In the genomic region with DNA sequence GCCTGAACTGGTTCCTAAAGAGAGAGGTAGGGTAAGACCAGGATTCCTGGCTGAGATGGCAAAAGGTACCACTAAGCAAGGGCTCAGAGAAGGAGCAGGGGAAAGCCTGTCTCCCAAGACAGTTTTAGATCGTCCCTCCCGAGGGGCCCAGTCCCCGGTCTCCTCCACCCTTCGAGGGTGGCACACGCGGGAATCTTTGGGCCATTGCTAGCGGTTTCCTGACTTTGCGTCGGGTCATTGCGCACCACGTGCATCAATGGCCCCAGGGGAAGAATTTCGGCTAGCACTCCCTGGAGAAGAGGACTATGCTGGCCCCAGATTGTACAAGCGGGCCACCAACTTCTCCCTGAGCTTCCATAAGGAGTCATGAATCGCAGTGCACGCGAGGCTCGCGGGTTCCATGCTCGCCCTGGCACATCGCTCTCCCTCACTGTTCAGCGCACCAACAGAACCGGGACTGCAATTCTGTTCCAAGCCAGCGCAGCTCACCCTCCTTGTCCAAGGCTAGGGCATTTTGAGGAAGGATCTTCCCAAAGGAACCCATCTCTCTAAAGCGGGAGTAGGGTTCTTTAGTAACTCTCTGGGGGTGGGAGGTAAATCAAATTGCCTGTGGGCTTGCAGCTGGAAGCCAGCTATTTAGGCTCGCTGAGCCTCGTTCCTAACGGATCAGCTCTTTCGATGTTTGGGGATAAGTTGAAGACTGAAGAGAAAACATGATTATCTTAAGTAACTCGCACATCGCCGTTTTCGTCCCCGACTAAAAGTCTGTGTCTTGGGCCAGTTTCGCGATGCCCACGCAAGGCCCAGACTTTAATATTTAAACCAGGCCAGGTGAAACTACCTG, we compare ENCODE assay signal across 8 mouse cellular contexts.
A peak's percentile ranks its signal among the peaks of the same experiment; 100 is the strongest.
DNase-seq lines count a peak whose midpoint lies in the region; ATAC-seq and TF ChIP-seq lines count a peak whose summit lies in the region.

No protein-coding gene starts in this region.

- H3K4me2 ChIP-seq in lung, embryonic 14.5 days, result peak overlapping the region; percentile 84
- H3K4me2 ChIP-seq in heart, embryonic 14.5 days (ENCODE audit: low read length), result peak overlapping the region; percentile 98
- H3K4me2 ChIP-seq in neural tube, embryonic 15.5 days, result peak overlapping the region; percentile 70

- no peak for TF ChIP-seq CTCF in lung, embryonic 14.5 days (IDR thresholded peaks at IDR 0.05; ENCODE audit: low read depth)

- no peaks in the 10 kb centered on the region for H3K9me3 ChIP-seq in lung, embryonic 14.5 days (ENCODE audit: low read depth, low read length)
- H3K9me3 ChIP-seq in heart, embryonic 14.5 days (ENCODE audit: control insufficient read depth, low read length), result no peaks in the 10 kb centered on the region
- H3K9me3 ChIP-seq in neural tube, embryonic 15.5 days (replicated peaks), result no peaks in the 10 kb centered on the region

- H3K4me1 ChIP-seq in lung, embryonic 14.5 days (ENCODE audit: insufficient read depth), result peaks cover 24% of the 10 kb centered on the region
- peaks cover 57 to 80% of the 10 kb centered on the region in 2 experiments for H3K4me1 ChIP-seq in heart, embryonic 14.5 days (ENCODE audit: control insufficient read depth in 2 of 2, insufficient read depth in 2 of 2, low read length in 2 of 2)
- H3K4me1 ChIP-seq in neural tube, embryonic 15.5 days, result peaks cover 61% of the 10 kb centered on the region

- H3K27me3 ChIP-seq in lung, embryonic 14.5 days (ENCODE audit: insufficient read depth, low read length), result peaks cover 5% of the 10 kb centered on the region; the same call in 1 of the 2 replicates
- no peaks in the 10 kb centered on the region for H3K27me3 ChIP-seq in heart, embryonic 14.5 days (ENCODE audit: control insufficient read depth, insufficient read depth, low read length)
- H3K27me3 ChIP-seq in neural tube, embryonic 15.5 days (replicated peaks), result peaks cover 28% of the 10 kb centered on the region

- H3K9ac ChIP-seq in lung, embryonic 14.5 days, result peak overlapping the region; percentile 65
- H3K9ac ChIP-seq in heart, embryonic 14.5 days (ENCODE audit: low read length), result peak overlapping the region; percentile 84
- peak overlapping the region; percentile 37 for H3K9ac ChIP-seq in neural tube, embryonic 15.5 days (replicated peaks)

- DNase-seq in lung, embryonic 14.5 days, result peak; percentile 66
- DNase-seq in lung, postnatal 36 days, result no peak
- DNase-seq in cerebellum, postnatal 14 days, result peak; percentile 68 to 75
- DNase-seq in layer of hippocampus, postnatal 14 days (ENCODE audit: low spot score in 2 of 2), result peak; percentile 48 to 74
- no peak for DNase-seq in testis, postnatal 14 days (ENCODE audit: low spot score)

- H3K27ac ChIP-seq in lung, embryonic 14.5 days (ENCODE audit: low read depth), result peak overlapping the region; percentile 51
- H3K27ac ChIP-seq in heart, embryonic 14.5 days (replicated peaks in 1 of 2; ENCODE audit: control insufficient read depth in 1 of 2, insufficient read depth in 1 of 2, low read depth in 2 of 2, low read length in 2 of 2), result peak overlapping the region; percentile 66 to 75
- H3K27ac ChIP-seq in neural tube, embryonic 15.5 days (replicated peaks), result peak overlapping the region; percentile 66

- ATAC-seq in lung, embryonic 14.5 days (ENCODE audit: insufficient read depth), result no peak
- no peak for ATAC-seq in heart, embryonic 14.5 days (ENCODE audit: insufficient number of reproducible peaks, insufficient read depth, low FRiP score, low read depth)
- no peak for ATAC-seq in neural tube, embryonic 15.5 days (ENCODE audit: low FRiP score)
- no peak for ATAC-seq in erythroblast, adult 5-6 weeks (replicated peaks; ENCODE audit: low FRiP score, poor library complexity, severe bottlenecking)

- peak overlapping the region; percentile 39 for H3K4me3 ChIP-seq in lung, embryonic 14.5 days (ENCODE audit: low read depth, low read length)
- peak overlapping the region; percentile 50 to 56 for H3K4me3 ChIP-seq in heart, embryonic 14.5 days (ENCODE audit: control insufficient read depth in 1 of 2, insufficient read depth in 1 of 2, low read depth in 1 of 2, low read length in 2 of 2)
- peak overlapping the region; percentile 34 for H3K4me3 ChIP-seq in neural tube, embryonic 15.5 days (replicated peaks)

- H3K36me3 ChIP-seq in lung, embryonic 14.5 days (ENCODE audit: insufficient read depth), result no peaks in the 10 kb centered on the region
- no peaks in the 10 kb centered on the region for H3K36me3 ChIP-seq in heart, embryonic 14.5 days (ENCODE audit: control insufficient read depth, insufficient read depth, low read length)
- no peaks in the 10 kb centered on the region for H3K36me3 ChIP-seq in neural tube, embryonic 15.5 days

- WGBS in lung, embryonic 14.5 days, result 17% methylated on average over 36 of the region's 36 CpGs
- WGBS in heart, embryonic 14.5 days, result 22% methylated on average over 36 of the region's 36 CpGs
- WGBS in neural tube, embryonic 15.5 days, result 5% methylated on average over 36 of the region's 36 CpGs

Comparison
In these comparisons a context has a peak if more than half of its experiments do, and no peak if none do; other contexts are left out.
1. DNase-seq: peak in lung, embryonic 14.5 days (single experiment), cerebellum, postnatal 14 days (2 of 2) and layer of hippocampus, postnatal 14 days (2 of 2); none in lung, postnatal 36 days (single experiment) and testis, postnatal 14 days (single experiment).
2. Peak in every context shown above with its lines, with median percentiles within 50 percentile points of each other: H3K27ac ChIP-seq, H3K4me2 ChIP-seq, H3K4me3 ChIP-seq and H3K9ac ChIP-seq.